Mouse (Mus musculus) monocyte, adult 5-6 weeks (primary cell): Measurements from ENCODE around the gene Xpnpep1. TPM values are rescaled to one million over a fixed set of nuclear protein-coding genes. Genes with fewer than 3 reads are reported as not detected.

Experiments
- ATAC-seq: fragments of 153-309, 156-312 bp; replicated peaks from 2 replicates; pipeline ENCODE4 v1.8.0; 2017; ENCODE audit warnings: mild to moderate bottlenecking; ENCODE audit not compliant: low TSS enrichment, insufficient number of reproducible peaks, severe bottlenecking, poor library complexity, low FRiP score
- total RNA-seq: library from RNA; stranded (forward); fragments of 200-1000, 200-491, 200-594 nt; gene quantifications from 3 replicates; pipeline ENCODE4 v1.2.3, GENCODE M21; 2017

Gene Xpnpep1
- total RNA-seq, 1 experiment from 2014 or later, result 51.8 TPM

GRCm38 (mm10) chr19:53010941-53011340 lies 29.1 kb downstream of the Xpnpep1 start:
- ATAC-seq, result no peak

DNA sequence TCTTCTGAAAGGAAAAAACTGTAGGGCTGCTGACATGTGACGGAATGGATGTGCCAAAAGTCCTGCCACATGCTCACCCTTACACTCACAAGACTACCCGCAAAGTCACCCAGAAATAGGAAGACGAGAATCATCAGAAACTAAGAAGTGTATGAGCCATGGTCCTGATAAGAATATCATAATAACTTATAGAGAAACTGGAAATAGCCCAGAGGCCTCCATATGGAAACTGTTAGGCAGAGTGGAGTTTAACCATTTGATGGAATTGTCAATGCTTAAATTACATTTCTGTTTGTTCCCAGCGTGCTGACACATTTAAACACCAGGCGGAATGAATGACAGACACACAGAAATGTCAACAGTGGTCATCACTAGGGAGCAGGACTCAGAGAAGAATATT lies 31.1 kb downstream of the Xpnpep1 start:
- no peak for ATAC-seq

- no peak for ATAC-seq
Observed at GRCm38 (mm10) chr19:53008020-53008705, 31.9 kb downstream of the Xpnpep1 start.

DNA sequence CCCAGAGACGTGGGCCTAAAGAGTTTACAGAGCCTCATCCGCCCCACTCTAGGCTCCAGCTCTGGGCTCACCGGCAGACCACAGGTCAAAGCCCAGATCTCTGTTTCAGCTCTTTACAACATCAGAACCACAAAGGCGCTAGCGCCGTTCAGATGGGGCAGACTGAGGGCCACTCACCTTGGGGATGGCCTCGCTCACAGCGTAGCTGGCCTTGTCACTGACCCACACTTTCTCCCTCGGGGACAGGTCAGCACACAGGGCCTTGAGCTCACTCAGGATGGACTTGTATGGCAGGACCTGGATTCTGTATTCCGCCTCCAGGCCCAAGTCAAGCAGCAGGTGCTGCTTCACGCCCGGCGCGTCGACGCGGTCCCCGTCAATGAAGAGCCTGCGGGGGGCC lies 34.0 kb downstream of the Xpnpep1 start:
- no peak for ATAC-seq

DNA sequence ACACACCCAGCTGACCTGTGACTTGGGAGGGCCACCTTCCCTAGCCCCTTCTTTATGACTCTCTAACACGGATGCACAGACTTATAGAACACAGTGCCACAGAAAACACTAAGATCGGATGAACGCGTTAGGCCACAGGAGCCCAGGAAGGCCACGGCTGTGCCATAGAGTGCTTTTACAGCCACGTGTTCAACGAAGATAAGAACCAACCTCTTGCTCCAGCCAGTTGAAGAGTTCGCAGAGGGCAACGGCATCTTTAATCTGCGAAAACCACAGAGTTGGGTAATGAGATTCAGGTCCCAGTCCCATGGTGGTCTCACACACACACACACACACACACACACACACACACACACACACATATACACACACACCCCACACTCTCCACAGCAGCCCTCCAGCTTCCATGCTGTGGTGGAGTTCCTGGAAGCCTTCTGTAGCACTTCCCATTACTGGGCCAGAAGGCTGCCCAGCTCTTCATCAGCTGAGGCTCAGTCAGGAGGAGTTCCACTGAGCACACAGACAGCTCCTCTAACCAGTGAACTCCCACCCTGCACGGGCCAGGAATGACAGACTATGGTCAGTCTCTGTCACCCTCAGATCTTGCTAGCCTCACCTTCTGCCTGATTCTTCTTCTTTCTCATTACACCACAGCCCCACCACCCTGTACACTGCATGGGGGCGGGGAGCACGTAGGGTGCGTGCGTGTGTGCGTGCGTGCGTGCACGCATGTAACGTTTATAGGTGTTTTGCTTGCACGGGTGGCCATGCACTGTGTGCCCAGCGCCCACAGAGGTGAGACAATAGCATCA lies 36.3 kb downstream of the Xpnpep1 start:
- ATAC-seq, result no peak

DNA sequence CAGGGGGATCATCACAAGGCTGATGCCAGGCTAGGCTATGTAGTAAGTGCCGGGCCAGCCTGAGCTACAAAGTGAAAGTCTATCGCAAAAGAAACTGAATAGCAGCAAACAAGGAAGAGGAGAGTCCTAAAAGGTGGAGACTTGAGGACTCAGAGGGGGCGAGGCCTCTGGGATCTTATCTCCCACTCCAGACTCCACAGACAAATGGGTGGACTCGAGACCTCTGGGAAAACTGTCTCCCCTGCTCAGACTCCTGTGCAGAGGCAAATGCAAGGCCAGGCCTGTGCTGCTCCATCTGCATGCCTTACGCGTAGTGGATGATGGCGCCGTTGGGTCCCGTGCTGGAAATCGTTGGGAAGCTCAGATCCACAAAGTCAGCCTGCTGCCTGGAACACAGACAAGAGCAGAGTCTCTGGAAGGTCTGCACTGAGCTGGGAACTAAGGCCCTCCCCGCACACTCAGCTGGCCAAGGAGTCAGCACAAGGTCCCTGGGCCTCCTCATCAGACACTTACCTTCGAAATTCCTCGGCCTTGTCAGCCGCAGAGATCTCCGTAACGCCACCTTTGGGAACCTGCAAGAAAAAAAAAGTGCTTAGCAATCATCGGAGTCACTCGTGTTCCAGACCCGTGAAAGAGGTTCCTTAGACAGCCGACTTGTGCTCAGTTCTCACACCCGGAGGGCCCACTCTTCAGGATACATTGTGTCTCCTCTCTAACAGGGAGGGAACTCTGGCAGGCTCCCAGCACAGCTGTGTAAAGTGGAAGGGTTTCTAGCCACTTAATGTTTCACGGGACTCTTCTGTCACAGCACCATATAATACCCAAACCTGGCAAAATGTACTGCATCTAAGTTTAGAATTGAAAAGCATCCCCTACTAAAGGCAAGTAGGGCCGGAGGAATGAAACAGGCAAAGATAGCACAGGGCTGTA lies 37.6 kb downstream of the Xpnpep1 start:
- ATAC-seq, result no peak

GRCm38 (mm10) chr19:52992880-52993440 lies 47.1 kb downstream of the Xpnpep1 start:
- no peak for ATAC-seq

DNA sequence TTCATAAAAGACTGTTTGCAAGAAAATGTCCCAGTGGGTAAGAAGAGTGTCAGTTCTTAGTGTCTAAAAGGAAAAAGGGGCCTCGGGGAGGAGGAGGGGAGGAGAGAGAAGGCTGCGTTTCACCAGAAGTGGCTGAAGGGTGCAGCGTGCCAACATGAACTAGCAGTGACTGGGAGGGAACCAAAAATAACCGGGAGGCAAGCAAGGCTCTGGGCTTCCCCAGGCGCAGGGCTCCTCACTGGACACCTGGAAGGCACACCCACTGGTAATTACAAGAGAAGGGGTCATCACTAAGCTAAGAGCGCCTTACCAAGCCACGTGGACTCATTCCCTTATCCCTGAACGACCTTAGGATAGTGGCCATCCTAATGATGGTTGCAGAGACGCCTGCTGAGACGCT lies 48.1 kb downstream of the Xpnpep1 start:
- ATAC-seq, result no peak

GRCm38 (mm10) chr19:52979020-52979711 lies 60.8 kb downstream of the Xpnpep1 start:
- ATAC-seq, result no peak

DNA sequence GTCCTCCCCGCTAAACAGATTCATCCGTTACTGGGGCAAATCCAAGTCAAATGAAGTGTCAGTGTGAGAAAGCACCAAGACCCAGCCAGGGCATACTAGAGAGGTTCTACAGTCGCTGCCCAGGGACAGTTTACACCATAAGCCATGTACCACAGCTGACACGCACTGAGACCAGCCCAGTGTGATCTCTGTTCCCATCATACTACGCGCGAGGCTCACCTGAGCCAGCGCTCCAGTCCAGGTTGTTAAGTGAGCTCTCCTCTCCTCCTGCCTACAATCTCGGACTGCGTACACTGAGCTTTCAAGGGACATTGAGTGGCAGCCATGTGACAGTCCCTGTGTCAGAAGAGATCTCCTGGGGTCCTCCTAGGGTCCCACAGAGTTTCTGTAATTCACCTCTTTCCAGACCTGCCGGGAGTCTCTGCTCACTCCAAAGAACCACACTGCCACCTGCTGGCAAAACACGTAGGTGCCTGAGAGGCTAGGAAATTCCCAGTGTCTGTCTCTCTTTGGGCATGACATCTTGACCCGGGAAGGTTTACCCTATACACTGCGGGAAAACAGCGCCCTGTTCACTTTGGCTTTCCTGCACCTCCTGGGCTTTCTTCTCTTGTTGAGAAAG lies 64.3 kb downstream of the Xpnpep1 start:
- no peak for ATAC-seq

- no peak for ATAC-seq
Observed at GRCm38 (mm10) chr19:52966339-52966738, 73.7 kb downstream of the Xpnpep1 start.

DNA sequence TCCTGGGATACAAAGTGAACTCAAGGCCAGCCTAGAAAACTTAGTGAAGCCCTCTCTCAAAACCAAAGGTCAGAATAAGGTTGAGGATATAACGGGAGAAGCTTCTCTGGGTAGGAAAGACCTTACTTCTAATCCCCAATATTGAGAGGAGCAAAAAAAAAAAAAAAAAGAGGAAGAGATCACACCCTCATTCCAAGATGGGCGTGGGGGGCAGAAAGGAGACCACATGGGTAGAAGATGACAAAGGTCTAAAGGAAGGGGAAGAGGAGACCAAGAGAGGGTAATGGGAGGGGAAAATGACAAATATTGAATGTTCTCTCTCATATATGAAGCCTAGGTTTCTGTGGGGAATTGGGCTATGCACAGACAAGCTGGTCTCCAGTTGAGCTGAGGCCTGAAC lies 77.3 kb downstream of the Xpnpep1 start:
- no peak for ATAC-seq

DNA sequence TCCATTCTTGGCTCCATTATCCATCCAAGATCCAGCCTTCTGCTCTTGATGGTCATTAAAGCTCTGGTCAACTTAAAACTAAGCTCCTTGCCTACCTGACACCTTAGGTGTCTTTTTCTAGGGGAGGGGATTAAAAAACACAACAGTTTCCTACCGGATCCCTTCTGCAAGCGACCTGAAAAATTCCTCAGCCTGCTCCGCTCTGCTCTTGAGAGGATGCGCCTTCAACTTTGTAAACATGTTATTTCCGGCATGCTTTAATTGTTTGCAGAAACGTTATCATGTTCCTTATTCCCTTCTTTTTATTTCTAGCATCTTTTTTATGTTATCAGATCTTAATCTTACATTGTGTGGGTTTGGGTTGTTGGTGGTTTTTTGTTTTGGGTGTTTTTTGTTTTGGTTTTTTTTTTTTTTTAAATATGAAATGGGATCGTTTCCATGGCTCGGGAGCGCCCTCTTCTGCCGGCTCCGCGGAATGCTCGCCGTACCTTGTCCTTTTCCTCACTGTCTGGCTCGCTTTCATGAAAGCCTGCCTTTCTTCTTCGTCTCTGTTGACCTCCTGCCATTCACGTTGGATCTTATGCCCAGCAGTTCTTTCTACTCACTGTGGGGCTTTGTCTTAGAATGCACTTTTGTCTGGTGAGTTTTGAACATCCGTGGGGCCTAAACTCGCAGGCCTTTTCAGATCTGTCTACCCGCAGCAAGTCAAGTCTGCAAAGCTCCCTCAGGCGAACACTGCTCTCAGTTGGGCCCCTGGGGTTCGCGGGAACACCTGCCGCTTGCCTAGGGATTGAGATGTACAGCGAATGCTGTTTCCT lies 117.1 kb downstream of the Xpnpep1 start:
- ATAC-seq, result no peak

DNA sequence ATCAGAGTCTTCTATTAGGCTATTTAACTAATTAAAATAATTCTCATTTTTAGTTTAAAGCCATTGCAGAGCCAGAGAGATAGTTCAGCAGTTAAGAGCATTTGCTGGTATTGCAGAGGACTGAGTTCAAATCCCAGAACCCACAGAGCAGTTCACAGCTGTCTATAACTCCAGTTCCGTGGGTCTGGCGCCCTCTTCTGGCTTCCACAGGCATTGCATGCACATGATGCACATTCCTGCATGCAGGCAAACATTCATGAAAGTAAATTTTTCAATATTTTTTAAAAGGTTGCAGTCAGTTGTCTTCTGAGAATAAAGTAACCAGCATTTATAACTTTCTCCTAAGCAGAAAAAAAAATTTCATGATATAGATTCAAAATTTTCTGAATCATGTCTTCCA lies 135.8 kb downstream of the Xpnpep1 start:
- no peak for ATAC-seq

DNA sequence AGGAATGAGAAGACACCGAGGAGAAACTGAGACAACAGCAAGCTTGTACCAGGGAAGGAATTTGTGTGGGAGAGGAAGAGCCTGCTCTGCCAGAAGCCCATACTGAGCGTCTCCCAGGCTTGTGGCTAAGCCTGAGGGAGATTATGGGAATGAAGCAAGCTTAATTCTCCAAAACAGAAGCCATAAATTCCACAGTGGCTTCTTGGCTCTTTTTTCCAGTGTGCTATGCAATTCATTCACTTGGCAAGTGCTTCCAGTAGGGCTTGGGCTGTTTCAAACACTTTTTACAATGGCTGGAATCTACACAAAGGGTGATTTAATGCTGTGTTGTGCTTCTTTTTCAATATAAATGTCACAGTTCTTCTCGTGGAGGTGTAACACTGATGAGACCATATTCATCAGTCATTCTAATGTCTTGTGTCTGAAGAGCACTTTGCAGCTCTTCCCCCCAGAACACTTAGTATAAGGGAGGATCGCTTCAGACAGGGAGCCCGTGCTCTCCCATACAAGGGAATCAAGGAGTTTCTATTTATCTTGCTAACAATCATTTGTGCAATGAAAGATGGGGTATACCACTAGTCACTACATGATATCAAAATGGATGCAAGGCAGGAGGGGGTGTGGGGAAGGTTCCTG lies 148.1 kb downstream of the Xpnpep1 start:
- ATAC-seq, result no peak
